Mouse (Mus musculus) thymus, adult 2 months (tissue): ENCODE results near the gene S100a8.

ENCODE experiments used
- CTCF ChIP-seq: fragments of 200-500 bp; IDR thresholded peaks from 2 replicates; pipeline ENCODE4 v1.5.1; 2012; ENCODE audit warnings: mild to moderate bottlenecking, control low read depth, low read length, moderate library complexity, borderline replicate concordance; ENCODE audit not compliant: control insufficient read depth, poor library complexity, insufficient read depth; ENCODE audit errors: extremely low read depth
- POLR2A ChIP-seq: fragments of 200-500 bp; IDR thresholded peaks from 2 replicates; pipeline ENCODE4 v1.6.1; 2012; ENCODE audit warnings: mild to moderate bottlenecking, low read length, control low read depth, moderate library complexity; ENCODE audit not compliant: control insufficient read depth, poor library complexity, insufficient read depth; ENCODE audit errors: extremely low read depth

DNA sequence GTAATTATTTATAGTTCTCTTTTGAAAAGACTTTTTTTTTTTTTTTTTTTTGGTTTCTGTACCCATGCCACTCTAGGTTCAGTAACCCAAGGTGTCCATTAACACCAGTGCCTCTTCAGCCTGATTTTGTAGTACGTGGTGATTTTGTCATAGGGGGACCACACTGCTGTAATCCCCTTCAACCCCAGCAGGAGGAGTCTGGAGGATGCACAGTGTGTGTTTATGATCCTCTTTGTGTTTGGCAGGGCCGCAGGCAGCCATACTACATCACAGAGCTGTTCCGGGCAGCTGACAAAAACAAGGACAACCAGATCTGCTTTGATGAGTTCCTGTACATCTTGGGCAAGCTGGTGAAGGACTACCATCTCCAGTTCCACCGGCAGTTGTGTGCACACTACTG is 11.4 kb upstream of the S100a8 start:
- TF ChIP-seq CTCF (no peak), POLR2A (no peak)
